Mouse (Mus musculus) cerebellum, postnatal 14 days (tissue): ENCODE measurements at regions not wholly inside any gene's neighbourhood (a gene's known extent, or its start where the extent isn't known, plus 50 kb on each side); places are given as distances from the start of the nearest gene placed in this dataset.

ENCODE experiments used
- DNase-seq, 2 experiments: peaks; one replicate each; pipeline ENCODE4 v3.0.0; 2021; ENCODE audit warnings: mixed read lengths in 2 of 2

GRCm38 (mm10) chr16:70935959-70936358 is 622.2 kb downstream of the Gbe1 start:
- DNase-seq, result no peak

DNA sequence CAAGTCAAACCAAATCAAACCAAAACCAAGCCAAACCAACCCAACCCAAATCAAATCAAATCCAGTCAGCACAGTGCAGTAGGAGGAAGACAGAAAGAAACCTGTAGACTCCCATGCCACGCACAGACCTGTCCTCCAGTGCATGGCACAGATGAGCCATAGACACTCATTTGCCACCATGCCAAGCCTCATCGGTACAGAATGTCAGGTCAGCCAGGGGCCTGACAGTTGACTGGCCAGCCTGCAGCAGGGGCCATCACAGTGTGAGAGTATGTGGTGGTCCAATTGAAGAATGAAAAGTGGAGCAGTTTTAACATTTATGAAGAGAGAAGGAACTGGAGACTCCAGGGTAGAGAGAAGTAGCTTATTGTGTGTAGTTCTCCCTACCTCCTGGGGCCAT is 639.2 kb downstream of the Gbe1 start:
- DNase-seq, result no peak
